Mouse (Mus musculus): ENCODE results near the gene Pi4k2a. TPM values are rescaled to one million over a fixed set of nuclear protein-coding genes. Genes with fewer than 3 reads are reported as not detected.

Gene Pi4k2a
- total RNA-seq, 2 experiments from 2014 or later, result 13.0 to 13.7 TPM

DNA sequence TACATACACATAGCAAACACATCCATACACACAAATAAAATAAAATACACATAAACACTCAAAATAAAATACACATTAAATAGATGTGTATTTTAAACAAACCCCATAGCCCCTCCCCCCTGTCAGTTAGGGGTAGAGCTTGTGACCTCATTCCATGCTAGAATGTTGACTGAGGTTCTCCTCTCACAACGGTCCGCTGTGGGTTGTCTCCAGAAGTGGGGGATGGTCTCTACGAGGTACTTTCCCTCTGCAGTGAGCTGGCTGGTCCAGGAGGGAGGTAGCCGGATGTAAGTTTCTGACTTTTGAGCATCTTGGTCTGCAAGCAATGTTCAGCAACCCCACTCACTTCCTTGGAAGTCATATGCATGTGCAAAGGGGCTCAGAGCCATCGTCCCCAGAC, 73.5 kb downstream of the Pi4k2a start, which contains the start of gene Zfyve27:
Gene Zfyve27, plus strand, starts transcription at position 188 of the 400 bp plus-strand sequence.
- DNase-seq (ENCODE audit: low spot score), result no peak

- DNase-seq (ENCODE audit: low spot score), result no peak
These were observed 73.9 kb downstream of the Pi4k2a start for GRCm38 (mm10) chr19:42164188-42164587.

DNA sequence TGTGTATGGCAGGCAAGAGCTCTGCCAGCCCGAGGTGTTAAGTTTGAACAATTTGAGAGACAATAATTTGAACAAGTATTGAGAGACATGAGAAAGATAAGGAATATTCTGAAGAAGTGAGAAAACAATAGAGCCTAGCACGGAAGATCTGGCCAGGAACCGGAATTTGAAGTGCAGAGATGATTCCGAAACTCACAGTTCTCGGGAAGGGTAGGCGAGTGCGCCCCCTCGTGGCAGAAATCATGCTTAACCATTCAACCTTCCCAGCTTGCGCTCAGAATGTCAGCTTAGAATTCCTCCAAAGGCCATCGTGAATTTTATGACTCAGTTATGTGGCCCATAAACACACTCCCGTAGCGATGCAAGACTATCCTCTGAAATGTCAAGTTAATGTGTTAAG, 75.9 kb downstream of the Pi4k2a start:
- peak; percentile 89 for DNase-seq (ENCODE audit: low spot score)

GRCm38 (mm10) chr19:42166766-42167165, 76.5 kb downstream of the Pi4k2a start:
- no peak for DNase-seq (ENCODE audit: low spot score)

GRCm38 (mm10) chr19:42167489-42167888, 77.2 kb downstream of the Pi4k2a start:
- no peak for DNase-seq (ENCODE audit: low spot score)

GRCm38 (mm10) chr19:42169322-42169975, 79.2 kb downstream of the Pi4k2a start:
- no peak for DNase-seq (ENCODE audit: low spot score)

GRCm38 (mm10) chr19:42170025-42170969, 80.0 kb downstream of the Pi4k2a start:
- DNase-seq (ENCODE audit: low spot score), result peak; percentile 91

Other genes with a start within 250 kb of the Pi4k2a start
- gene Frat2, start 242.3 kb upstream of the Pi4k2a start, total RNA-seq (2021), result 10 to 100 TPM in 1 of 2 experiments, 1 to 10 TPM in 1; 6.6 to 12.4 TPM
- gene Rrp12, start 194.3 kb upstream of the Pi4k2a start, total RNA-seq (2021), result 10 to 100 TPM; 31.0 to 31.2 TPM
- 10 to 100 TPM; 15.0 to 26.3 TPM for gene Pgam1, start 178.5 kb upstream of the Pi4k2a start, total RNA-seq (2021)
- gene Exosc1, start 157.0 kb upstream of the Pi4k2a start, total RNA-seq (2021), result 10 to 100 TPM; 19.9 to 20.1 TPM
- gene Zdhhc16, start 157.0 kb upstream of the Pi4k2a start, total RNA-seq (2021), result 10 to 100 TPM; 17.4 to 20.2 TPM
- gene Mms19, start 109.3 kb upstream of the Pi4k2a start, total RNA-seq (2021), result 1 to 10 TPM; 8.7 to 9.7 TPM
- gene Ubtd1, start 108.7 kb upstream of the Pi4k2a start, total RNA-seq (2021), result 10 to 100 TPM; 15.5 to 17.3 TPM
- gene Ankrd2, start 54.5 kb upstream of the Pi4k2a start, total RNA-seq (2021), result 100 to 1,000 TPM; 180 to 360 TPM
- gene Hoga1, start 44.9 kb upstream of the Pi4k2a start, total RNA-seq (2021), result 1 to 10 TPM; 2.8 to 4.2 TPM
- under 1 TPM; 0.48 to 0.85 TPM for gene 4933411K16Rik, start 38.2 kb upstream of the Pi4k2a start, total RNA-seq (2021)
- 1 to 10 TPM; 4.0 to 4.5 TPM for gene Morn4, start 4.1 kb upstream of the Pi4k2a start, total RNA-seq (2021)
- 10 to 100 TPM in 1 of 2 experiments, 1 to 10 TPM in 1; 9.1 to 10.4 TPM for gene Avpi1, start 38.6 kb downstream of the Pi4k2a start, total RNA-seq (2021)
- 1 to 10 TPM; 5.3 to 6.9 TPM for gene Marveld1, start 56.9 kb downstream of the Pi4k2a start, total RNA-seq (2021)
- gene Zfyve27, start 73.5 kb downstream of the Pi4k2a start, total RNA-seq (2021), result 10 to 100 TPM; 11.6 to 12.9 TPM
- gene Sfrp5, start 111.8 kb downstream of the Pi4k2a start, total RNA-seq (2021), result 1 to 10 TPM; 3.0 to 9.3 TPM
- 1 to 10 TPM; 2.9 to 3.7 TPM for gene Golga7b, start 157.1 kb downstream of the Pi4k2a start, total RNA-seq (2021)

Data from gastrocnemius, adult 18-20 months (tissue).